In genomic region chr7:142556089-142556476, GRCm38 (mm10) we compare ENCODE assay signal across 18 mouse cellular contexts. TPM values are rescaled to one million over a fixed set of nuclear protein-coding genes. Genes with fewer than 3 reads are reported as not detected.
DNase-seq lines count a peak whose midpoint lies in the region; ATAC-seq and TF ChIP-seq lines count a peak whose summit lies in the region.
"Had no signal": no experiment of that assay in that cellular context is flagged by ENCODE, and none has a peak within 500 bp of the region (broad histone marks: within the 10 kb centered on the region; RNA-seq: fewer than 3 reads in every experiment).

No protein-coding gene starts in this region.

- TF ChIP-seq POLR2A in myocyte (IDR thresholded peaks at IDR 0.05; ENCODE audit: insufficient read length, low read depth): no peak

- H3ac ChIP-seq in myocyte (ENCODE audit: control insufficient read depth, insufficient read length): no peak overlapping the region

- no peaks in the 10 kb centered on the region for H3K9me3 ChIP-seq in heart, embryonic 10.5 days
- no peaks in the 10 kb centered on the region for H3K9me3 ChIP-seq in heart, embryonic 11.5 days (replicated peaks; ENCODE audit: control insufficient read depth, low read length)
- no peaks in the 10 kb centered on the region for H3K9me3 ChIP-seq in embryonic facial prominence, embryonic 10.5 days
- H3K9me3 ChIP-seq in limb, embryonic 10.5 days (replicated peaks): no peaks in the 10 kb centered on the region
- H3K9me3 ChIP-seq: embryonic facial prominence, embryonic 13.5 days; heart, embryonic 15.5 days had no signal

- H3K4me1 ChIP-seq in heart, embryonic 10.5 days: peaks cover 97% of the 10 kb centered on the region
- H3K4me1 ChIP-seq in heart, embryonic 11.5 days (ENCODE audit: control insufficient read depth, insufficient read depth, low read length): peaks cover 59% of the 10 kb centered on the region
- peaks cover 97% of the 10 kb centered on the region for H3K4me1 ChIP-seq in embryonic facial prominence, embryonic 10.5 days
- H3K4me1 ChIP-seq in limb, embryonic 10.5 days: peaks cover 99% of the 10 kb centered on the region

- H3K27me3 ChIP-seq in heart, embryonic 10.5 days (ENCODE audit: insufficient read depth, poor library complexity, severe bottlenecking): no peaks in the 10 kb centered on the region
- no peaks in the 10 kb centered on the region for H3K27me3 ChIP-seq in heart, embryonic 11.5 days (ENCODE audit: control insufficient read depth, insufficient read depth, low read length)
- H3K27me3 ChIP-seq in embryonic facial prominence, embryonic 10.5 days (replicated peaks; ENCODE audit: low read depth, poor library complexity, severe bottlenecking): no peaks in the 10 kb centered on the region
- no peaks in the 10 kb centered on the region for H3K27me3 ChIP-seq in limb, embryonic 10.5 days (ENCODE audit: low read depth, poor library complexity, severe bottlenecking)
- H3K27me3 ChIP-seq in myocyte (ENCODE audit: control insufficient read depth, insufficient read depth, insufficient read length): no peaks in the 10 kb centered on the region
- H3K27me3 ChIP-seq: embryonic facial prominence, embryonic 13.5 days; heart, embryonic 15.5 days had no signal

- ATAC-seq in heart, embryonic 11.5 days (replicated peaks; ENCODE audit: insufficient number of reproducible peaks, low FRiP score, low TSS enrichment): no peak
- ATAC-seq: forebrain, embryonic 14.5 days had no signal

- peak overlapping the region; percentile 95 for H3K27ac ChIP-seq in heart, embryonic 10.5 days
- H3K27ac ChIP-seq in heart, embryonic 11.5 days (ENCODE audit: low read depth, low read length): no peak overlapping the region
- peak overlapping the region; percentile 95 for H3K27ac ChIP-seq in embryonic facial prominence, embryonic 10.5 days (replicated peaks)
- peak overlapping the region; percentile 92 for H3K27ac ChIP-seq in limb, embryonic 10.5 days
- H3K27ac ChIP-seq: heart, embryonic 15.5 days; hindbrain, embryonic 14.5 days had no signal

- H3K36me3 ChIP-seq in heart, embryonic 10.5 days: no peaks in the 10 kb centered on the region
- H3K36me3 ChIP-seq in heart, embryonic 11.5 days (ENCODE audit: control insufficient read depth, insufficient read depth, low read length): no peaks in the 10 kb centered on the region
- H3K36me3 ChIP-seq in embryonic facial prominence, embryonic 10.5 days (replicated peaks): no peaks in the 10 kb centered on the region
- no peaks in the 10 kb centered on the region for H3K36me3 ChIP-seq in limb, embryonic 10.5 days
- H3K36me3 ChIP-seq in myocyte (ENCODE audit: control insufficient read depth, insufficient read depth): no peaks in the 10 kb centered on the region
- H3K36me3 ChIP-seq: embryonic facial prominence, embryonic 13.5 days; heart, embryonic 15.5 days had no signal

- no peaks in the 10 kb centered on the region for H3K79me2 ChIP-seq in myocyte (ENCODE audit: control insufficient read depth, insufficient read depth)

- no peak overlapping the region for H3K4me2 ChIP-seq in heart, embryonic 11.5 days
- peak overlapping the region; percentile 60 for H3K4me2 ChIP-seq in myocyte (ENCODE audit: low read depth)
- H3K4me2 ChIP-seq: embryonic facial prominence, embryonic 13.5 days; heart, embryonic 15.5 days; hindbrain, embryonic 14.5 days had no signal

- WGBS in heart, embryonic 10.5 days: 98% methylated on average over 2 of the region's 2 CpGs
- WGBS in heart, embryonic 11.5 days (ENCODE audit: insufficient replicate concordance): 93% methylated on average over 2 of the region's 2 CpGs
- 93% methylated on average over 2 of the region's 2 CpGs for WGBS in embryonic facial prominence, embryonic 10.5 days
- WGBS in limb, embryonic 10.5 days: 94% methylated on average over 2 of the region's 2 CpGs

- no peak overlapping the region for H3K9ac ChIP-seq in heart, embryonic 11.5 days (ENCODE audit: low read depth, low read length)
- H3K9ac ChIP-seq: embryonic facial prominence, embryonic 13.5 days; heart, embryonic 15.5 days; hindbrain, embryonic 14.5 days had no signal

- H3K4me3 ChIP-seq in heart, embryonic 10.5 days: no peak overlapping the region
- H3K4me3 ChIP-seq in heart, embryonic 11.5 days (ENCODE audit: low read depth, low read length): no peak overlapping the region
- no peak overlapping the region for H3K4me3 ChIP-seq in embryonic facial prominence, embryonic 10.5 days
- H3K4me3 ChIP-seq in limb, embryonic 10.5 days: no peak overlapping the region
- H3K4me3 ChIP-seq in myocyte: no peak overlapping the region
- H3K4me3 ChIP-seq: embryonic facial prominence, embryonic 13.5 days; heart, embryonic 15.5 days had no signal

- DNase-seq in heart, embryonic 10.5 days (ENCODE audit: low spot score): no peak
- no peak for DNase-seq in embryonic facial prominence, embryonic 10.5 days (ENCODE audit: low spot score)
- no peak for DNase-seq in limb, embryonic 10.5 days (ENCODE audit: low spot score)
- no peak for DNase-seq in frontal cortex, postnatal 10 days (ENCODE audit: low spot score in 2 of 2)
- DNase-seq: adrenal gland, adult 2 months; adrenal gland, postnatal 25 days; cerebellum, adult 18-20 months; cerebellum, postnatal 10 days; gastrocnemius, postnatal 36 days; heart, adult 11 months; heart, postnatal 14 days; kidney, adult 11 months had no signal

TF ChIP-seq in myocyte, 11 proteins besides CTCF, POLR2A, EP300 and RAD21:
- TF ChIP-seq MAX (IDR thresholded peaks at IDR 0.05; ENCODE audit: low read depth) (no peak), TCF12 (IDR thresholded peaks at IDR 0.05; ENCODE audit: insufficient read depth, poor library complexity, severe bottlenecking) (no peak), MYOG (IDR thresholded peaks at IDR 0.05; ENCODE audit: control insufficient read depth in 1 of 3, insufficient read depth in 1 of 3, insufficient read length in 2 of 3, low read depth in 2 of 3) (no peak), CEBPB (IDR thresholded peaks at IDR 0.05; ENCODE audit: insufficient read depth, poor library complexity, severe bottlenecking) (no peak), USF1 (IDR thresholded peaks at IDR 0.05; ENCODE audit: low read depth) (no peak), REST (IDR thresholded peaks at IDR 0.05; ENCODE audit: insufficient read depth, insufficient read length) (no peak), SRF (IDR thresholded peaks at IDR 0.05; ENCODE audit: control insufficient read depth, insufficient read length, low read depth) (no peak), TCF3 (IDR thresholded peaks at IDR 0.05; ENCODE audit: insufficient read length, low read depth) (no peak), MYOD1 (IDR thresholded peaks at IDR 0.05; ENCODE audit: control insufficient read depth in 1 of 3, insufficient read length in 2 of 3, low read depth in 2 of 3) (no peak), E2F4 (IDR thresholded peaks at IDR 0.05; ENCODE audit: insufficient read depth) (no peak), POLR2AphosphoS2 (IDR thresholded peaks at IDR 0.05; ENCODE audit: insufficient read length, low read depth) (no peak)
TF ChIP-seq in myocyte: peak in this region for 0.

RNA-seq across cellular contexts. Expression of gene Mrpl23, which starts 23.6 kb away (rescaled TPM):
- polyA plus RNA-seq in heart, embryonic 10.5 days (2016; fragmentation: Nextera tagmentation; extraction: Ambion mirVana): 17.1 and 25.1 TPM in 2 replicates
- 15.4 and 19.3 TPM in 2 replicates for polyA plus RNA-seq in heart, embryonic 11.5 days (2014; fragmentation: Nextera tagmentation; extraction: Ambion mirVana)
- 18.1 and 22.4 TPM in 2 replicates for polyA plus RNA-seq in embryonic facial prominence, embryonic 10.5 days (2016; fragmentation: Nextera tagmentation; extraction: Ambion mirVana)
- 25.9 and 33.7 TPM in 2 replicates for polyA plus RNA-seq in limb, embryonic 10.5 days (2016; fragmentation: Nextera tagmentation; extraction: Ambion mirVana)
- 73.3 TPM for polyA plus RNA-seq in myocyte (2012; fragmentation: generic; extraction: Trizol)

RNA-seq across cellular contexts. Expression of gene Tnnt3, which starts 57.4 kb away (rescaled TPM):
- polyA plus RNA-seq in heart, embryonic 10.5 days (2016; fragmentation: Nextera tagmentation; extraction: Ambion mirVana): 9.5 and 10.4 TPM in 2 replicates
- polyA plus RNA-seq in heart, embryonic 11.5 days (2014; fragmentation: Nextera tagmentation; extraction: Ambion mirVana): 16.0 and 16.3 TPM in 2 replicates
- polyA plus RNA-seq in embryonic facial prominence, embryonic 10.5 days (2016; fragmentation: Nextera tagmentation; extraction: Ambion mirVana): 1.4 and 1.6 TPM in 2 replicates
- polyA plus RNA-seq in limb, embryonic 10.5 days (2016; fragmentation: Nextera tagmentation; extraction: Ambion mirVana): 1.6 and 1.7 TPM in 2 replicates
- polyA plus RNA-seq in myocyte (2012; fragmentation: generic; extraction: Trizol): 2,107 TPM
- polyA plus RNA-seq: adrenal gland, adult 2 months had no signal

Comparison
In these comparisons a context has a peak if more than half of its experiments do, and no peak if none do; other contexts are left out.
1. RNA of gene Tnnt3, which starts 57.4 kb away (polyA plus RNA-seq): 2,107 TPM in myocyte (single experiment); 16.0 to 16.3 TPM in heart, embryonic 11.5 days, 9.5 to 10.4 TPM in heart, embryonic 10.5 days, 1.6 to 1.7 TPM in limb, embryonic 10.5 days and 1.4 to 1.6 TPM in embryonic facial prominence, embryonic 10.5 days; every median in the first group is over 100 times any median in the second.